Mouse (Mus musculus): ENCODE data around the gene Arap1.

The Arap1 gene

DNA sequence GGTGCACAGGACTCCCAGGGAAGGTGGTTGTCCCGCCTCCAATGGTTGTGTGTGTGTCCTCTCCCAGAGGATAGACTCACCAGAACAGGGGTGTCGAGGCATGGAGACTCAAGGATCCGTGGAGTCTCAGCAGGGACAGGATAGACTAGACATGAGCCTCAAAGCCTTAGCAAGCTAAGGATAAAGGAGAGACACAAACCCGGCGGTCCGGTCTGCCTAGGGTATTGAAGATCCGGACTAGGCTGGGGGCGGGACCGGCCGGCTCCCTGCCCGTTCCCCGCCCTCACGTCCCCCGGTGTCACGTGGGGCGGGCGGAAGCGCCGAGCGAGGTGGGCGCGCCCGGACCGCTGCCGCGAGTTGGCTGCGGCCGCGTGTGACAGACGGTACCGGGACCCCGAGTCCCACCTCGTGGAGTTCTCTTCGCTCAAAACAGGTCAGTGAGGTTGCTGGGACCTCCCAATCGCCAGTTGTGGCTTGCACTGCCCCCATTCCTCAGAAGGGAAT is at the start of gene Arap1:
TSS of gene Arap1 (plus strand) at position 301 of the 504 bp plus-strand sequence.
- peak; percentile 73 to 78 for DNase-seq

DNA sequence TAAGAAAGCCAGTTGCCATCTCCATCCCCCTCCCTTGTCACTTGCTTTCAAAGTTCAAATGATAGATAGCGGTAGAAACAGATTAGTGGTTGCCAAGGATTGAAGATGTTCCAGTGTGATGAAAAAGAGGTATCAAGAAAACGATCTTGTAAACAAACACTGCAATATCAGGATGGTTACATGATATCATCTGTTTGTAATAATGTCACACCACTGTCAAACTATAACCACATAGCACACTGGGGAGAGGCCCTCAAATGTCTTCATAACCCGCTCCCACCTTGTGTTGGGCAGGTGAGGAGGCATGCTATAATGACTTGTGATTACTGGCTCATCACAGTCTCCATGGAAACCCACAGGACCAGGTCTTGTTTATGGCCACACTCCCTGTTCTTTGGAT is 49.5 kb upstream of the Arap1 start:
- no peak for DNase-seq

DNA sequence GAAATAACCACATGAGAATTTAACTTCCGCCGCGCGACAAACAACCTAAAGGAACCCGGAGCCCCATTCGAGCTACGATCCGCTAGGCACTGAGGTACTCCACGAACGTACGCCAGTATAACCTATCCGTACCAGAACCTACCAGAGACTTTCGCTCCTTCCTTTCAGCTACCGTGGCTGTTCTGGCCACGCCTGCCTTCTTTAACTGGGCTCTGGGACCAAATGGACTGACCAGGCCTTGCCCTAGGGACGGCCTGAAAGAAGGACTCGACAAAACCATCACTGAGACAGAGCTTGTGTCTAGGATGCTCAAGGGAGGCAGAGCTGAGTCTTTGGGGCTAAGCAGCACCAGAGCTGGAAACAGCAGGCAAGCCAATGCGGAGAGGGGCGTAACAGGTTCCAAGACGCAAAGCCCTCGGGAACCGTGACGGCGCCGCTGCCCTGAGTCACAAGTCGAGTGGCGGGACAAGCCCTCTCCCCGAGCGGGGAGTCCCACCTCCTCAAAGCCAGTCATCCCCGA is 46.4 kb upstream of the Arap1 start:
- DNase-seq, result peak; percentile 39 to 54

DNA sequence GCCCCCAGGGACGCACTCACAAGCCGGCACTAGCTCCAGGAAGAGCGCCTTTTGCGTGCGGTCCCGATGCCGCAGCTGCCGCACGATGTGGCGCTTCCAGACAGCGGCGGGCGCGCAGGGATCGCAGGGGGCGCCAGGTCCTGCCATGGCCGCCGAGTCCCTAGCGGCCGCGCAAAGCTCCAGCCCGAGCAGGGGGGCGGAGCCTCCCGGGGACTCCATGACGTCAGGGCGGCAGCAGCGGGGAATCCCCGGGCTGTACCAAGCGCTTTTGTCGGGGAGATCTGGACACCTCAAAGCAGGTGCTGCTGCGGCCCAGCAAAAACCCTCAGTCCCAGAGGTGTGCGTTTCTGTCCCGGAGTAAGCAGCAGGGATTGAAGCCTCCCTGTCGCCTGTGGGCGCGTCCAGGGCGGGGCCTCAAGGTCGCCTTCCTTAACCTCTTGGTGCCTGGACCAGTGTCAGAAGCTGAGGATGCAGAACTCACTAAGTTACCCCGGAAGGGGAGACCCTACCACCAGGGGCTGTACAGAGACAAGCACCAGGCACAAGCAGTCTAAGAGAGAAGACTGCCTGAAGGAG is 45.9 kb upstream of the Arap1 start, which contains the start of gene Atg16l2:
TSS of gene Atg16l2 (minus strand) at position 371 of the 576 bp plus-strand sequence.
- peak; percentile 96 for DNase-seq

DNA sequence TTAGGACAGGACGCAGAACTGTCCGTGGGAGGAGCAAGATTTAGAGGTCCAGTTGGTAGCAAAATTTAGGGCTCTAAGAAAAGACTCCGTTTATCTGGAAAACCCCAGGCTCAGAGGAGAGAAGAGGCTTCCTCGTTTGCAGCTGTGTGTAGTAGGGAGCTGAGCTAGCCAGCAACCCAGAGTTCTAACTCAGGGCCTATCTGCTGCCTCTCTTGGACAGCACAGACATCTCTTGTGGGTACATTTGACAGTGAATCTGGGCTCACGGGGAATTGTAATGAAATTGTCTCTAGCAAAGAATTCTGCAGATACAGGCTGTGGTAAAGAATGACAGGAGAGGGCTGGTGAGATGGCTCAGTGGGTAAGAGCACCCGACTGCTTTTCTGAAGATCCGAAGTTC is 45.2 kb upstream of the Arap1 start:
- no peak for DNase-seq

DNA sequence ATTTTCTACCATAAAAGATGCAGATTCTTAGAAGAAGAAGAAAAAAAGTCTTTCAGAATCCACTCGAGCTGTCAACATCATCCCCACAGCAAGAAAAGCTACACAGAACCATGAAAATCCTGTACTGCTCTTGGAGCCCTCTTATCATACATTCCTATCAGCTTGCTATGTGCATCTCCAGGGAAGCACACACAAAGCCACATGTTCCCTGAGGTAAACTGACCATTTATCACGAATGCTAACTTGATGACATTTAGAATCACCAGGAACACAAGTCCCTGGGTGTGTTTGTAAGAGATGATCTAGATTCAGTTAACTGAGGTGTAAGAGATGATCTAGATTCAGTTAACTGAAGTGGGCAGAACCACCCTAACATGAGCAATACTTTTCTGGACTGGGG is 41.0 kb upstream of the Arap1 start:
- DNase-seq, result no peak

DNA sequence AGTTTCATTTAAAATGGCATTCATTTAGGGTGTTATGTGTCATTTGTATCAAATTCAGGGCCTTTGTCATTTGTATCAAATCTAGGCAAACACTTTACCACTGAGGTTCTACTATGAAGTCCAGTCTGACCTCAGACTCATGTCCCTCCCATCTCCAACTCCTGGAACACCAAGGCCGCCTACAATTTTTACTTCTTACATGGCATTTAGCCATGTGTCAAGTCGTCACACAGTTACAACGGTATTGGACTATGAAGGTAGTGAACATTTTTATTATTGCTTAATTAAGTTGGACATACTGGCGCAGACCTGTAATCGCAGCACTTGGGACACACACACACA is 37.9 kb upstream of the Arap1 start:
- no peak for DNase-seq

DNA sequence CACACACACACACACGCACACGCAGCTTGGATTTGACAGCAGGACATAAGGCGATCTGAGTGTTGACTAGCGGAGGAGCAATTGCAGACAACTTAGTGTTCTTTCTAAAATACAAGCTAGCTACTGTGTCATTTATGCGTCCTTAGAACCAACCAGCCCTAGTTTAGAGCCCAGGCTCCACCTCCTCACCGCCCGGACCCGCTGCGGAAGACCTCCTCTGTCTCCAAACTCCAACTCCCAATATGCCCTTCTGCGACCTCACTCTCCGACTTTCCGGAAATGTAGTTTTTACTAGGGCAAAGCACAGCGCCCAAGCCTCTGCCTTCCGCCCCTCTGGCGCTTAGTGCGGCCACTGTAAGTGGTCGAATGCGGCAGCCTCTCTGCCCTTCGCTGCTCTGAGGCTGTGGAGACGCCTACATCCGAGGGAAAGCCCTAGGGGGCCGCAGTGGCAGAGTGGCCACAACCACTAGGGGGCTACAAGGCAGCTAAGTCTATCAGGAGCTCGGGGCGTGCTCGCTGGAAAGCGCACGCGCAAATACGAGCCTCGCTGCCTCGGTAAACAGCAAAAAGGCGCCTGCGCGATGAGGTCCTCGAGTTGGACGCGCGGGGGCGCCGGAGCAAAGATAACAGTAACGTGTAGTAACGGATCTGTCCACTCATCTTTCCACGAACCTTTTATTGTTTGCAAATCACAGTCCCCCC is 37.4 kb upstream of the Arap1 start:
- DNase-seq, result peak; percentile 96

DNA sequence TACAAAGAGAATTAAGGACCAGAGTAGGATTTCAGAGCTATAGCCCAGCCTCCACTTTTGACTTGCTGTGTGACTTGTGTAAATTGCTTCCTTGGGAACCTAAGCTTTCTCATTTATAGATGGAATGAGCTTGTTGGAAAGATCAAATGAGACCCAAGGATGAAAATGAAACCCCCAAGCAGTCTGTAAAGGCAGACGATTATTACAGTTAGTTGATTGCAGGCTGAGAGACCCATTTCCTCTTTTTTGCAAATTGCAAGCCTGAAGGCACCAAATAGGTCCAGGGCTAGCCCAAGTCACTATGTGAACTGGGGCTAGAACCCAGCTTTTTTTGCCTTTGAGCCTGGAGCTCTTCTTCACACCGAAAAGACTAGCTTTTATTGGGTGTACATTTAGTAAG is 36.8 kb upstream of the Arap1 start:
- DNase-seq, result no peak

DNA sequence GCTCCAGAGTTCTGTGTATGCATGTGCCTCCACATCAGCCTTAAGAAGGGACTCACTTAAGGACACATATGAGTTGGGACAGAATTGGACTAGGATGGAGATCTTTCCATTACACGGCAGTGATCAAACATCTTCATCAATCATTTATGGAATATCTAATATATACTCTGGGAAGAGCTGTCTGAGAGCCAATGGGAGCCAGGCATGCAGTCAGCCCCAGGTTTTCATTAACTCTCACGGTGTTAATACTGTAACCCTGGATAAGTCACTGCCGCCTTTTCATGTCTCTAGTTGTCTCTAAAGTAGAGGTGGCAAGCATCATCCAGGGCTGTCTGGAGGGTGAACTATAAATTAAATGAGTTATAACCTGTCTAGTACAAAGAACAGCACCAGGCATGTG is 34.8 kb upstream of the Arap1 start:
- DNase-seq, result no peak

DNA sequence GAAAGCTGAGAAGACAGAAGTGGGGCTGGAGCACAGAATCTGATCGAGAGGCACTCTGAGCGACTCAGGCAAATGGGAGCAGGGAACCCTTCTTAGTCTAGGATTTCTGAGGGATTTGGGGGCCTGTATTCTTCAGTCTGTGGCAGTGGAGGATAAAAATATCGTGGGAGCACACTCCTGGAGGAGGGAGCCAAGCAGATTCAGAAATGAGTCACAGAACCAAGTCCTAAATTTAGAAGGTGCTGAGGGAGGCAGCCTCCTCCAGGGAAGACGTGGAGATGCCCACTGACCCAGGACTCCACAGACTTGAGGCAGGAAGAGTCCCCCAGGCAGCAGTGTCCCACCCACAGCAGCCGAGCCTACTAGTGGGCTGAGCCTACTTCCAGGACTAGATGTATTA is 33.5 kb upstream of the Arap1 start:
- no peak for DNase-seq

DNA sequence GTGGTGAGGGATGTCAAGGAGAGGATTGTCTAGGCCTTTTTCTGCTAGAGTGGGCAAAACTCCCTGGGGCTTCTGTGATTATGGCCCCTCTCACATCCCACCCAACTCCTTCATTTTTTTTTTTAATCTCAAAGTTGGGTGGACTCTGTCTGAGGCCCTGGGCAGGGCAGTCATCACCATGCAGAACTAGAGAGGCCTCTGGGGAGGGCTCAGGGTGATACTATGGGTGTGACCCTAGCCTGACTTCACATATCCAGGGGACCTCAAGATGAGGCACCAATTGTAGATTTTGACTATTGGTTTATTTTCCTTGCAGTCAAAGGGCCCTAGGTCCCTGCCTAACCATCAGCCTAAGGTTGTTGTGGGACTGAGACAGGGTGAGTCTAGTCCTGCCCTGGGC is 32.2 kb upstream of the Arap1 start:
- no peak for DNase-seq

DNA sequence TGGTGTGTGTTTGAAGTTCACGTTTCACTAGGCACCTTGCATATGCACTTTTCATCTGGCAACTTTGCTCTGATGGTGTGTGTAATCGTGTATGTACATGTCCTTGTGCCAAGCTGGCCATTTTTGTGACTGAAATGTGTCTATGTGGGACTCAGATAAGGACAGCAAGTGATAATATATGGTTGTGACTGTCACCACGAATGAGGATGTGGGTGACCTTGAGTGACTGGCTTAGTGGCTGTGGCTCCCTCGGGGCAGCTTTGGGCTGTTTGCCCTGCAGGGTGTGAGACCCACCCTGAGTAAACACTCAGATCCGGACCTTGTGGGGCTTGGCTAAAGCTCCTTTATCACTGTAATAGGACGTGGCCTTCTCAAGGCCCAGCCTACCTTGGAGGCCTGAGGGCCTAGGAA is 31.3 kb upstream of the Arap1 start:
- peak; percentile 36 to 49 for DNase-seq

DNA sequence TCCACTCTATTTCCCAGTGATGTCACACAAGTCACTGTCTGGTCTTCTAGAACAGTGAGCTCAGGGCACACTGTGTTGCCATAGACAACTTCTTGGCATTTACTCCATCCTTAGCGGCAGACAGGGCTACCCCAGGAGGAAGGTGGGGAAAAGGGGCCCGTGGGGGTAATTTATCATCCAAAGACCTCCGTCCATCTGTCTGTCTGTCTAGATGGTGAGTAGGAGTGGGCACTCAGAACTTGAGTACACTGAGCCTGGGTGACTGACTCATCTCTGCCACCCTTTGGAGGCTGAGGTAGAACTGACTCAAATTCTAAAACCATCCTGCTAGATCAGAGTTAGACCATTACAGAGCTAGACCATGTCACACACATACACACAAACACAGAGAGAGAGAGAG is 30.9 kb upstream of the Arap1 start, which contains the start of gene Stard10:
TSS of gene Stard10 (plus strand) at position 73 of the 400 bp plus-strand sequence.
- DNase-seq, result no peak

DNA sequence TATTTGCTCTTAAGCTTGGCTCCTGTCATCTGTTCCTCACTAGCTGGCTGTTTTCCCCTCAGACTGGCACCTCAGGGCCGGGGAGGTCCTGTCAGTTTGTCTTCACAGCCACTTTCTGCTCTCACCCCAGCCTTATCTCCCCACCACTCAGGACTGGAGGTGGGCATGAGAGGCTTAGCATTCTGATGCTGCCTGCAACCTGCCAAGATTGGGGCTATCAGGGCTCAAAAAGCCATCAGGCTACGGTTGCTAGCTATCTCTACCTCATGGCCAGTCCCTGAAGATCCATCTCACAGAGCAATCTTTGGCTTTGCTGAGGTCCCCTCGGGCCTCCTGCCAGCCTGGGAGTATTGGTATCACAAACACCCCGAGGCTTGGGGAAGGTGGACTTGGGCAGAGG is 29.0 kb upstream of the Arap1 start:
- DNase-seq, result no peak

DNA sequence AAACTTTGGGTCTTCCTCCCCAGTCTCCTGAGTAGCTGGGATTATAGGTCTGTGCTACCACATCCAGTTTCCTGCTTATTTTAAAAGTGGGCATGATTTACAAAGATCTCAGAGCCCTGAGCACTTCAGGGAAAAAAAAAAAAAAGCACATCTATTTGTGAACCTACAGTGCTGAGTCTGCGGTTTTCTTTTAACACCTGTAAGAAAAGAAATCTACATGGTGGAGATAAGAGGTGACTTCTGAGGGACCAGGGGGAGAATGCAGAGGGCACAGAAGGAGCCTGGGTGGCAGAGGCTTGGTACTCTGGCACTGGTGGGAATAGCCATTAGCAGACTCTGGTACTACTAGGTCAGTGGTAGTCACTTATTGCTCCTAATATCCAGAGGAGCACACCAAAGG is 28.1 kb upstream of the Arap1 start:
- no peak for DNase-seq

DNA sequence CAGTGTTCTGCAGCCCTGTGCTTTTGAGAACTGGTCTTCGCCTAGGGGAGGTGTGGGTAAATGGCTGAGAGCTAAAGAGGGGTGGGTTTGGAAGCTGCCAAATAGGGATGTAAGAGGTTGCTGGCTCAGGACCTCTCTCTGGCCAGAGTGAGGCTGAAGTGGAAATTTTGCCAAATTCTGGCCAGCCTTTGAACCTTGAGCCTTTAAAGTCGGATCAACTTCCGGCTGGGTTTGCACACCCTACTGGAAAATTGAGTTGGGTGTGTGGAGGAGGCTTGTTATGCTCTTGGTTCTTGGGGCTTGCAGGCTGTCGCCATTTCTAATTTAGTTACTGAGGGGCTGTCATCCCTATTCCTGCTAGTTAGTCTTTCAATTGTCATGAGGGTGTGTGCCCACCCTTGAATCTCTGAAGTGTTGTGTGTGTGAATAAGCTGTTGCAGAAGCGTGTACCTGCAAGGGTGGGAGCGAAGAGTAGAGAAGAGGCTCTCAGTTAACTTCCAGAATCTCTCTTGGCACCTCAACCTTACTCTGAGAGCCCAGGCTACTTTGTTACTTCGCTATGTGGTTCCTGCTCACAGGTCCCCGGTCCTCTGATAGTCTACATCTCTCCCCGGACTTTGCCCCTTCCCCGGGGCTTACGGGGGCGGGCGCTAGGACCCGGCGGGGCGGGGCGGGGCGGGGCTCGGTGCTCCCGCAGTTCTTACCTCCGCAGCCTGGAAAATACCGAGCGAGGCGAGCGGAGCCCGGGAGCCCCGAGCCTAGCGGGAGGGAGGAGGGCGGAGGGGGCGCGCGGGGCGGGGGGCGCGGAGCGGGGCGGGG is 27.3 kb upstream of the Arap1 start:
- DNase-seq, result peak in 1 of 2 experiments; percentile 50

DNA sequence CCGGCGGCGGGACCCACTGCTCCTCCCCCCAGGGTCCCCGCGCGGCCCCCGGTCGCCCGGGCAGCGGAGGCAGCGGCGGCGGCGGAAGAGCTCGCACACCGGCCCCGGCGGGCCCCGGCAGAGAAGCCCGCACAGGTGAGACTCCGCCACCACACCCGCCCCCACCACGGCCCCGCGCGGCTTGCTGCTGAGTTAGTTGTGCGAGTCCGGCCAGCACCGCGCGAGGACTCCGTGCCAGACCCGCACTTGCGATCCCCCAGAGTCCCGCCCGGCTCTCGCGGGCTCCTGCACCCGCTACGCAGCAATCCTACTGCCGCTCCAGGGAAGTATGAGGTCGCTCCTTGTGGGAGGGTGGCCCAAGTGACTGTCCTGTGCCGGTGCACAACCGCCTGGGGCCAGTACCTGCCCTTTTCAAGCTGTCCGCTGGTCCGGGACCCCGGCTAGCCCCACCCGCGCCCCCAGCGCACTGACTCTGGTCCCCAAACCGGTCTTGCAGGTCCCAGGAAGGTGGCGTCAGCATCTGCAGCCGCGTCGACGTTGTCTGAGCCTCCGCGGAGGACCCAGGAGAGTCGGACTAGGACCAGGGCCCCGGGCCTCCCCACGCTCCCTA is 26.5 kb upstream of the Arap1 start:
- DNase-seq, result peak; percentile 21 to 47

DNA sequence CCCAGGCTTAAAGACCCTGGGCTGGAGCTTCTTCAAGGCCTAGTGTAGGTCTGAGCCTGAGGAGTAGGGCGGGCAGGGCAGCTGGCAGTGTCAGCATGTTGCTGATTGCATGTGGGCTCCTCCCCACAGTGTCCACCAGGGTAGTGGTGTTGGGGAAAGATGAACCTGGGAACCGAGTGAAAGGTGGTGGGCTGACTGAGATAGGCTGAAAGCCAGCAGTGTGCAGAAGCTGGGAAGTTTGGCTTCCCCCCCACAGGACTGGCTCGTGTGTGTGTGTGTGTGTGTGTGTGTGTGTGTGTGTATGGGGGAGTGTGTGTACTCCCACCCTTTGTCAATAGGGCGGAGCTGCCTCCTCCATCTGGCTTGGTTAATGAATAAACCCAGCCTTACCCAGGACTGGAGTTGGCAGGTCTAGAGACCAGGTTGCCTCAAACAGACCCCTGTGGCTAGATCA is 24.7 kb upstream of the Arap1 start:
- DNase-seq, result no peak

DNA sequence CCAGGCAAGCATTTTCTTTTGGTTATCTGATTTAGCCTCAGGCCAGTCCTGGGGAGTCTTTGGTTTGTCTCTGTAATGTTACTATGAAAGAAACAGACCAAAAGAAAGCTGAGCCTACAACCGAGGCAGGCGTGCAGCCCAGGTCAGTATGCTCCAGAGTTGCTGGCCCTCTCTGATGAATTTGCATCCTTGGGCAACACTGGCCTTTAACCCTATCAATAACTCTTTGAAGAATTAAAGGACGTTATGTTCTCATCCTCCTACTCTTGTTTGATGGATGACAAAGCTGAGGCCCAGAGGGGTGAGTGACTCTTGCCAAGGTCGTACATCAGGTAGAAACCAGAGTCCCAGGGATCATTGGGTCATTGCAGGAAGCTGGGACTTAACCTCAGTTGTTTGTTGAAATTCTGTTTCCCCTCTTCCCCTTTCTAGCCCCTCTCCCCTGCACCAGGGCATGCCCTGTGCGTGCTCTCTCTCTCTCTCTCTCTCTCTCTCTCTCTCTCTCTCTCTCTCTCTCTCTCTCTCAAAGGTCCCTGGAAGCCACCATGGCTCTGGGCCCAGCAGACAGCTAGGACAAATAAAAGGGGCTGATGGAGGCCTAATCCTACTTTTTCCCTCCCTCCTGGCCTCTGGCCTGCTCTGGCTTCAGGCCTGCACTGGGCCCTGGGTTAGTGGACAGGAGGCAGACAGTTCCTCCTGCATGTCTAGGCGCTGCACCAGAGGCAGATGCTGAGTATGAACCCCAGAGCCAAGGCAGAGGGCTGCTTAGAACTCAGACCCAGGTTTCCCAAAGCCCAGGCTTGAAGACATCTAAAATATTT is 23.5 kb upstream of the Arap1 start:
- no peak for DNase-seq

DNA sequence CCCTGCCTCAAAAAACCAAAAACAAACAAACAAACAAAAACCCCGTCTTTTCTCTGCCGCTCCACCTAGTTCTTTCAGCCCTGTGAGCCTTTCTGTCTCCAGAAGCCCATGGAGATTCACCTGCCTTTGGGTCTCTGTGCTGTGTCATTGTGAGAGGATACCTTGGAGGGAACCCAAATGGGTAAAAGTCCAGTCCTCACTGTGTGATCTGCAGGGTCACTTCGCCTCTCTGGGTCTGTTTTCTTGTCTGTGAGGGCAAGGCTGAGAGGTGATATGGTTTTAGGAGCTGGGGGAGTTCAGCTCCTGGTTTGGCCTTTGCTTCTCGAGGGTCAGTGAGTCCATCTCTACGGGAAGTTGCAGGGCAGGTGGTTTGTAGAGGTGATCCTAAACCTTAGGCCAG is 21.9 kb upstream of the Arap1 start:
- DNase-seq, result no peak

DNA sequence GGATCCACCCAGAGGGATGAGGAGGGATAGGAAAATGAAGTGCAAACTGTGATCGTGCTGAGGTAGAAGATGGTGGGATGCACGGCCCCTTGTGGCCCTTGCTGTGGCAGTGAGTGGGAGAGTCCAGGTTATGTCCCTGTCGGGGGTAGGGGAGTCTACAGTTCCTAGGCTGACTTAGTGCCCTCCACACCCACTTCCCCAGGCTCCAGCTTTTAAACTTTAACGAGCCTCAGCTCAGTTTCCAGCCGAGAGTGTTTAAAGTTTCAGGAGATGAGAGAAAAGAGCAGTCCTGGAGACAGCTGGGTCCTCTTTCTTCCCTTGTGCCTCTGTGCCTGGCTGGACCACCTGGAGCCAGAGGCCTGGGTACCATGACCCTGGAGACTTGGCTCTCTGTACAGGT is 20.6 kb upstream of the Arap1 start:
- no peak for DNase-seq

Data from spleen, adult 18-20 months (tissue).